Mouse (Mus musculus): ENCODE measurements around the gene Ncaph. TPM values are rescaled to one million over a fixed set of nuclear protein-coding genes. Genes with fewer than 3 reads are reported as not detected.
"Not testable (repeated sequence)": the region's sequence is repeated elsewhere in the genome, so short reads cannot be mapped to it uniquely, and the experiment has no call there.

Ncaph gene
- polyA plus RNA-seq (2014; fragmentation: Nextera tagmentation; extraction: Ambion mirVana), result 82.5 and 88.2 TPM in 2 replicates

- Histone ChIP-seq H3K4me2 (ENCODE audit: low read length) (peak within 1 kb of the TSS; percentile 59), H3K9ac (ENCODE audit: low read length) (peak within 1 kb of the TSS; percentile 62), H3K9me3 (ENCODE audit: control insufficient read depth, low read length) (no peaks in the 10 kb centered on the region), H3K27ac (ENCODE audit: low read depth) (peak within 1 kb of the TSS; percentile 87), H3K4me3 (ENCODE audit: low read depth, low read length) (peak within 1 kb of the TSS; percentile 63), H3K4me1 (replicated peaks; ENCODE audit: control insufficient read depth, insufficient read depth, low read length) (peaks cover 14% of the 10 kb centered on the region), H3K36me3 (ENCODE audit: control insufficient read depth, insufficient read depth, low read length) (no peaks in the 10 kb centered on the region; the same call in 1 of the 2 replicates), H3K27me3 (replicated peaks; ENCODE audit: control insufficient read depth, insufficient read depth, low read length) (no peaks in the 10 kb centered on the region)
- under 1% methylated on average over 53 of the region's 57 CpGs for WGBS
- peak; percentile 89 for ATAC-seq (replicated peaks; ENCODE audit: low FRiP score, low TSS enrichment, low read depth)
- peak; percentile 100 for DNase-seq (ENCODE audit: low spot score)
Observed at GRCm38 (mm10) chr2:127133621-127134461, at the start of gene Ncaph. TSS of gene Ncaph (minus strand) at chr2:127133954.

GRCm38 (mm10) chr2:127182598-127183381 lies 49.0 kb upstream of the Ncaph start:
- H3K4me3 ChIP-seq (ENCODE audit: low read depth, low read length), result peak overlapping the region; percentile 64
- WGBS, result 3% methylated on average over 17 of the region's 17 CpGs
- H3K9ac ChIP-seq (ENCODE audit: low read length), result peak overlapping the region; percentile 65
- H3K27ac ChIP-seq (ENCODE audit: low read depth), result peak overlapping the region; percentile 77
- no peaks in the 10 kb centered on the region for H3K36me3 ChIP-seq (ENCODE audit: control insufficient read depth, insufficient read depth, low read length)
- ATAC-seq (replicated peaks; ENCODE audit: low FRiP score, low TSS enrichment, low read depth) (peak; percentile 100), DNase-seq (ENCODE audit: low spot score) (peak; percentile 83)
- H3K4me1 ChIP-seq (replicated peaks; ENCODE audit: control insufficient read depth, insufficient read depth, low read length), result no peaks in the 10 kb centered on the region
- H3K4me2 ChIP-seq (ENCODE audit: low read length), result peak overlapping the region; percentile 71
- H3K9me3 ChIP-seq (ENCODE audit: control insufficient read depth, low read length), result no peaks in the 10 kb centered on the region
- no peaks in the 10 kb centered on the region for H3K27me3 ChIP-seq (replicated peaks; ENCODE audit: control insufficient read depth, insufficient read depth, low read length)

GRCm38 (mm10) chr2:127166261-127166660 lies 32.5 kb upstream of the Ncaph start:
- DNase-seq (ENCODE audit: low spot score); H3K4me2 ChIP-seq (ENCODE audit: low read length); H3K9ac ChIP-seq (ENCODE audit: low read length); H3K4me1 ChIP-seq (replicated peaks; ENCODE audit: control insufficient read depth, insufficient read depth, low read length); H3K36me3 ChIP-seq (ENCODE audit: control insufficient read depth, insufficient read depth, low read length); H3K9me3 ChIP-seq (ENCODE audit: control insufficient read depth, low read length); H3K27me3 ChIP-seq (replicated peaks; ENCODE audit: control insufficient read depth, insufficient read depth, low read length); H3K4me3 ChIP-seq (ENCODE audit: low read depth, low read length); H3K27ac ChIP-seq (ENCODE audit: low read depth); ATAC-seq (replicated peaks; ENCODE audit: low FRiP score, low TSS enrichment, low read depth): not testable (repeated sequence)
- 25% methylated on average over 1 of the region's 1 CpGs for WGBS

- Histone ChIP-seq H3K4me2 (ENCODE audit: low read length) (no peak overlapping the region), H3K27ac (ENCODE audit: low read depth) (no peak overlapping the region), H3K36me3 (ENCODE audit: control insufficient read depth, insufficient read depth, low read length) (no peaks in the 10 kb centered on the region), H3K9me3 (ENCODE audit: control insufficient read depth, low read length) (no peaks in the 10 kb centered on the region), H3K27me3 (replicated peaks; ENCODE audit: control insufficient read depth, insufficient read depth, low read length) (no peaks in the 10 kb centered on the region), H3K4me3 (ENCODE audit: low read depth, low read length) (no peak overlapping the region), H3K9ac (ENCODE audit: low read length) (no peak overlapping the region), H3K4me1 (replicated peaks; ENCODE audit: control insufficient read depth, insufficient read depth, low read length) (no peaks in the 10 kb centered on the region)
- WGBS, result 59% methylated on average over 4 of the region's 4 CpGs
- ATAC-seq (replicated peaks; ENCODE audit: low FRiP score, low TSS enrichment, low read depth) (no peak), DNase-seq (ENCODE audit: low spot score) (no peak)
Observed at GRCm38 (mm10) chr2:127165675-127166074, 31.9 kb upstream of the Ncaph start.

GRCm38 (mm10) chr2:127145699-127146098 lies 11.9 kb upstream of the Ncaph start:
- Histone ChIP-seq H3K4me1 (replicated peaks; ENCODE audit: control insufficient read depth, insufficient read depth, low read length) (peaks cover 12% of the 10 kb centered on the region), H3K27me3 (replicated peaks; ENCODE audit: control insufficient read depth, insufficient read depth, low read length) (no peaks in the 10 kb centered on the region), H3K27ac (ENCODE audit: low read depth) (no peak overlapping the region), H3K36me3 (ENCODE audit: control insufficient read depth, insufficient read depth, low read length) (peaks cover 9% of the 10 kb centered on the region), H3K4me2 (ENCODE audit: low read length) (no peak overlapping the region), H3K9ac (ENCODE audit: low read length) (no peak overlapping the region), H3K9me3 (ENCODE audit: control insufficient read depth, low read length) (peaks cover 3% of the 10 kb centered on the region; the same call in 1 of the 2 replicates), H3K4me3 (ENCODE audit: low read depth, low read length) (no peak overlapping the region)
- WGBS, result 86% methylated on average over 3 of the region's 3 CpGs
- ATAC-seq (replicated peaks; ENCODE audit: low FRiP score, low TSS enrichment, low read depth) (no peak), DNase-seq (ENCODE audit: low spot score) (no peak)

- Histone ChIP-seq H3K4me2 (ENCODE audit: low read length) (peak within 1 kb of the TSS; percentile 61), H3K4me3 (ENCODE audit: low read depth, low read length) (peak within 1 kb of the TSS; percentile 67), H3K9me3 (ENCODE audit: control insufficient read depth, low read length) (no peaks in the 10 kb centered on the region; the same call in 1 of the 2 replicates), H3K9ac (ENCODE audit: low read length) (peak within 1 kb of the TSS; percentile 52), H3K27ac (ENCODE audit: low read depth) (no peak within 1 kb of the TSS), H3K27me3 (replicated peaks; ENCODE audit: control insufficient read depth, insufficient read depth, low read length) (no peaks in the 10 kb centered on the region), H3K36me3 (ENCODE audit: control insufficient read depth, insufficient read depth, low read length) (peaks cover 15% of the 10 kb centered on the region), H3K4me1 (replicated peaks; ENCODE audit: control insufficient read depth, insufficient read depth, low read length) (peaks cover 12% of the 10 kb centered on the region)
- peak; percentile 95 for ATAC-seq (replicated peaks; ENCODE audit: low FRiP score, low TSS enrichment, low read depth)
- DNase-seq (ENCODE audit: low spot score), result peak; percentile 85
- 3% methylated on average over 31 of the region's 31 CpGs for WGBS
Observed at GRCm38 (mm10) chr2:127143158-127144063, 9.7 kb upstream of the Ncaph start, which contains the start of gene Itpripl1. TSS of gene Itpripl1 (minus strand) at chr2:127143442.

- Histone ChIP-seq H3K9me3 (ENCODE audit: control insufficient read depth, low read length) (no peaks in the 10 kb centered on the region; the same call in 1 of the 2 replicates), H3K4me3 (ENCODE audit: low read depth, low read length) (peak overlapping the region; percentile 67), H3K4me1 (replicated peaks; ENCODE audit: control insufficient read depth, insufficient read depth, low read length) (peaks cover 12% of the 10 kb centered on the region), H3K4me2 (ENCODE audit: low read length) (peak overlapping the region; percentile 61), H3K27me3 (replicated peaks; ENCODE audit: control insufficient read depth, insufficient read depth, low read length) (no peaks in the 10 kb centered on the region), H3K27ac (ENCODE audit: low read depth) (no peak overlapping the region), H3K9ac (ENCODE audit: low read length) (peak overlapping the region; percentile 52), H3K36me3 (ENCODE audit: control insufficient read depth, insufficient read depth, low read length) (peaks cover 15% of the 10 kb centered on the region)
- DNase-seq (ENCODE audit: low spot score), result no peak
- 11% methylated on average over 6 of the region's 6 CpGs for WGBS
- ATAC-seq (replicated peaks; ENCODE audit: low FRiP score, low TSS enrichment, low read depth), result no peak
Observed at GRCm38 (mm10) chr2:127142577-127143157, 8.9 kb upstream of the Ncaph start.
